Mouse (Mus musculus): Measurements from ENCODE around the gene Hist1h3c.
"Not testable (repeated sequence)": the region's sequence is repeated elsewhere in the genome, so short reads cannot be mapped to it uniquely, and the experiment has no call there.

Gene Hist1h3c

DNA sequence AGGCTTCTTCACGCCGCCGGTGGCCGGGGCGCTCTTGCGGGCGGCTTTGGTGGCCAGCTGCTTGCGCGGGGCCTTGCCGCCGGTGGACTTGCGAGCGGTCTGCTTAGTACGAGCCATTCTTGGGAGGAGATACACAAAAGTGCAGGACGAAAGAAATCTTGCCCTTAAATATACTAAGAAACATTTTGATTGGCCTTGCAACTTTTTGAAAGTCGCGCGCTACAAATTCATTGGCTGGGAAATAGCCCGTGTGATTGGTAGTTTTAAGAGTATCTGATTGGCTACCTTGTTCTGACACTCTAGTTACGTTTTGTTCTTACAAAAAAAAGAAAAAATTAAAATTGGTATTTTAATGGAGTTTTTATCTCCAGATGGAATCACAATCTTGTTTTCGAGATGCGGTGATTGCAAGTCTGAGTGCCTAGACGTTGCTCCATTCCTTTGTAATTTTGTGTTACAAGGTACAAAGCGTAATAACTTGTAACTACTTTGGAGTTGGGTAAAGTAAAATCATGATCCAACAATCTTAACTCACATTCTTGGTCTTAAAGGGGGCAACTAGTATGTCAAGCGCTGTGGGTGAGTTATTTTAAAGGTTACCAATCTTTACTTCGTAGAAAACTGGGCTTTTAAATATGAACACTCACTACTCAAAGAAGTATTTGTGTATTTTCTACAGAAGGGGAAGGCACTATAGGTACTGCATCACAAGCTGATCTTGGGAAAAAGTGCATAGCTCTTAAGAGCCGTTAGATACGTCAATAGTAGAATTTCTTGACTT is at the start of gene Hist1h3c:
Gene Hist1h3c (minus strand): TSS at position 222 of the 781 bp plus-strand sequence.
- DNase-seq (ENCODE audit: low read depth in 1 of 2, low spot score in 2 of 2), result peak in 1 of 2 experiments; percentile 48

DNA sequence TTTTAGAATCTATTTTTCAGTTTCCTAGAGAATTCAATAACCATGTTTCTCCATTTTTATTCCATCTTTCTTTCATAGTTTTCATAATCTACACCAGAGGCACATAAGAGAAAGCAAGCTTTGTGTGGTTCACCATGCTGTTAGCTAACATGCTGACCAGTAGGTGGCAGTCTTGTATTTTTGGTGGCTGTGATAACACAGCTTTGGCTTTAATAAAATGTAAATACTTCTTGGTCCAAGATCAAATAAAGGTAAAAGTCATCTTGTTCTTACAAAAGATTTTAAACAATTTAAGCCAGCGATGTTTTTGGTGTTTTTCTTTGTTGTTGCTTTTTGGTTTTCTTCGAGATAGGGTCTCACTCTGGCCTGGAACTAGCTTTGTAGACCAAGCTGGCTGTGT is 47.1 kb upstream of the Hist1h3c start:
- DNase-seq (ENCODE audit: low read depth in 1 of 2, low spot score in 2 of 2), result no peak

DNA sequence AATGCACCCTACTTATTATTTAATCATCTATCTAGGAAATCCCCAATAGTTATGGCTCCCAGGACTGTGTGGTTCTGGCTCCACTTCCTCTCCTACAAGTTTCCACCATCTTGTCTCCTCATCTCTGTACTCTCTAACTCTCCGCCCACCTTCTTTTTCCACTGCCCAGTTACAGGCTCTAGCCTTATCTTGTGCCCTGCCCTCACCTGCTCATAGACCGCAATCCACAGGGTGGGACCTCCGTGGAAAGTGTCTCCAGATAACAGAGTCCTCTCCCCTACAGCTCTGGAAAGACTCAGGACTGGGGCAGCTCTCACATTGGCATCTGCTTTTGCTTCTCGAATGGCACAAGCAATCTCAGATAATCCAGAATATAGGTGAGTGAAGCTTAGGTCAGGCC is 33.6 kb upstream of the Hist1h3c start:
- no peak for DNase-seq (ENCODE audit: low read depth in 1 of 2, low spot score in 2 of 2)

DNA sequence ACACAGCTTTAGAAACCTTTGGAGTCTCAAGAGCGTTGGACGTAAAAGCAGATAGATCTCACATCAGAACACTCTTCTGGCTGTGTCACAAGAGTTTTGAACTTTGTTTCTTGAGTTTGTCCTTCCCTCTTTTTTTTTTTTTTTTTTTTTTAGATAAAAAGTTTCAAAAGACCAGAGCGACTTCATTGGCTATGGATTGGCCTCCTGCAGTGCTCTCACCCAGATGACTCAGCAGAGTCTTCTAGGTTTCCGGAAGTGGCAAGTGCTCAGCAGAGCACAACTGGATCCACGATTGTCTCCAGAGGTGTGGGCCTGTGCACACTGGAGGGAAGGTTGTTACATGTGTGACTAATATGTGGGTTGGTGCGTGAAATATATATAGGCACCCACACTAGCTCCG is 32.9 kb upstream of the Hist1h3c start:
- DNase-seq (ENCODE audit: low read depth in 1 of 2, low spot score in 2 of 2), result no peak

DNA sequence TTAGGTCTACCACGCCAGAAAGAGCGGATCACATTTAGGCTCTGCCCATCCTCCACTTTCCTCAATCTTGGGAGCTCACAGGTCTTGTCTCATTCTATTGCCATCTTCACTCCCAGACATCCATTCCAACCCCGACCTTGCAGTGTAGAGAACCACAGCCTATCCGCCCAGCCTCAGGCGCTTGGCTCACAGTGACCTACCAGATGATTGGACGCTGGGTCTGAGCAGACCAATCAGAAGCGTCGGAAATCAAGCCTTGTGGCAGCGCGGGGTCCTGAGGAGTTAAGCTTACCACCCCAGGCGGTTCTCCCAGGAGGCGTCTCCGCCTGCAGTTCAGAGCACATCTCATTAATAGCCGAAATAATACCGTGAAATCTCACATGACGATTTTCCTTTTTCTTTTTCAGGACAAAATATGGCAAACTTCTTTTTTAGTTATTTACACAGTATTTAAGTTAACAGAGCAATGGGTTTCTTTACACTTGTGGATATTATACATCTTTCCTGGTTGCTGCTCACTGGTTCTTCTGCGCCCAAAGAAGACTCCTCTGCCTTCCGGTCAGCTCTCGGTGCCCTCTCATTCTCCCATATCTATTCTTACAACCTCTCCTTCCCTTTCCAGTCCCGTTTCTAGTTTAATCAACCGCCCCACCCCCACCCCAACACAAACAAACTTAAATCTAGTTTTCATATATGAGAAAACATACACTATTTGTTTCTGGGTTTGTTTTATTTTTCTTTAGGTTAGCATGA is 27.3 kb upstream of the Hist1h3c start:
- DNase-seq (ENCODE audit: low read depth in 1 of 2, low spot score in 2 of 2), result no peak

DNA sequence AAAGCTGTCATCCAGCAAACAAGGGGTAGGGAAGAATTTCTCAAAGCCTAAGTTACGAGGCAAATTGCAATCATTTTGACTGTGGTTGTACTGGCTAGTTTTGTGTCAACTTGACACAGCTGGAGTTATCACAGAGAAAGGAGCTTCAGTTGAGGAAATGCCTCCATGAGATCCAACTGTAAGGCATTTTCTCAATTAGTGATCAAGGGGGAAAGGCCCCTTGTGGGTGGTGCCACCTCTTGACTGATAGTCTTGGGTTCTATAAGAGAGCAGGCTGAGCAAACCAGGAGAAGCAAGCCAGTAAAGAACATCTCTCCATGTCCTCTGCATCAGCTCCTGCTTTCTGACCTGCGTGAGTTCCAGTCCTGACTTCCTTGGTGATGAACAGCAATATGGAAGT is 24.2 kb upstream of the Hist1h3c start, which contains the start of gene Trim38:
Gene Trim38 (plus strand): TSS at position 301 of the 400 bp plus-strand sequence.
- DNase-seq (ENCODE audit: low read depth in 1 of 2, low spot score in 2 of 2), result not testable (repeated sequence)

DNA sequence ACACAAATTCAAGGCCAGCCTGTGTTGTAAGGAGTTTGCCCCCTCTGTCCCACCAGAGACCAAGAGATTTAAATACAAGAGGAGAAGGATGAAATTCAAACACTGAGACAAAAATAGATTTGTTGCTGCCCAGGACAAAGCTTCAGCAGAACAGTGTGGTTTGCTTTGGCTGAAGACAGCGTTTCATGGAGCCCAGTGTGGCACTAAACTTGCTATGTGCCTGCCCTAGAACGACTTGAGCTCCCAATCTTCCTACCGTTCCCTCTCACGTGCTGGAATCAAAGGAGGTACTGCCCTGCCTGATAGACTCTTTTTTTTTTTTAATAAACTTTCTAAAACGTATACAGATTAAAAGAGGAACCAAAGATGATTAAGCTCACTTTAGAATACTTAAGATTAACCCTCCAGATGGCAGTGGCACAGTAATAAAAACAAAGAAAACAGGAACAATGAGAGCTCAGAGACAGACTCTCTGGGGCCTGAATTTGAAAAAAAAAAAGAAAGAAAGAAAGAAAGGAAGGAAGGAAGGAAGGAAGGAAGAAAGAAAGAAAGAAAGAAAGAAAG is 23.5 kb upstream of the Hist1h3c start:
- DNase-seq (ENCODE audit: low read depth in 1 of 2, low spot score in 2 of 2), result no peak

DNA sequence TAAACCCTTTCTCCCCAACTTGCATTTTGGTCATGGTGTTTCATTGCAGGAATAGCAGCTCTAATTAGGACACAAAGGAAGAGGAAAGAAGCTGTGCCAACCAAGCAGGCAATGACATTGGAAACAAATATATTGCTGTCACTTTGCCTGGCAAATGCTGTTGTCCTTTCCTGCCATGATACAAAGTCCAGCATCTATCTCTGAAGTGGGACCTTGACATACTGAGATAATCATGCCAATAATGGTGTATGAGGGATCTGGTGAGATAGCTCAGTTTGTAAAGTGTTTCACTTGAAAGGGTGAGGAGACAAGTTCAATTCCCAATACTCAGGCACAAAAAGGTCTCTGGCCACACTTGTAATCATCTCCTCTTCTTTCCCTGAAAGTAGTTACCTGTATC is 21.4 kb upstream of the Hist1h3c start:
- no peak for DNase-seq (ENCODE audit: low read depth in 1 of 2, low spot score in 2 of 2)

DNA sequence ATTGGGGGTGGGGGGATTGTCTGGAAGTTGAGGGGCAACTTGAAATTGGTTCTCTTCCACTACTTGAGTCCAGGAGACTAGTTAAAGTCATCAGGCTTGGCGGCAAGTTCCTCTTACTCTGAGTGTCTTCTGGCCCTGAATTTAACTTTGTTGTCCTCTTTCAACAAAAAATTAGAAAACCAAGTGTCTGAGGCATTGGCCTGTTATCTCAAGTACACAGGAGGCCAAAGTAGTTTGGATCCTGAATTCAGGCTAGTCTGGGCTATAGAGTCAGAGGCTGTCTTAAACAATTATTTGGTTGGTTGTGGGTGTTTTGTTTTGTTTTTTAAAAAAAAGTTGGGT is 19.7 kb upstream of the Hist1h3c start:
- no peak for DNase-seq (ENCODE audit: low read depth in 1 of 2, low spot score in 2 of 2)

DNA sequence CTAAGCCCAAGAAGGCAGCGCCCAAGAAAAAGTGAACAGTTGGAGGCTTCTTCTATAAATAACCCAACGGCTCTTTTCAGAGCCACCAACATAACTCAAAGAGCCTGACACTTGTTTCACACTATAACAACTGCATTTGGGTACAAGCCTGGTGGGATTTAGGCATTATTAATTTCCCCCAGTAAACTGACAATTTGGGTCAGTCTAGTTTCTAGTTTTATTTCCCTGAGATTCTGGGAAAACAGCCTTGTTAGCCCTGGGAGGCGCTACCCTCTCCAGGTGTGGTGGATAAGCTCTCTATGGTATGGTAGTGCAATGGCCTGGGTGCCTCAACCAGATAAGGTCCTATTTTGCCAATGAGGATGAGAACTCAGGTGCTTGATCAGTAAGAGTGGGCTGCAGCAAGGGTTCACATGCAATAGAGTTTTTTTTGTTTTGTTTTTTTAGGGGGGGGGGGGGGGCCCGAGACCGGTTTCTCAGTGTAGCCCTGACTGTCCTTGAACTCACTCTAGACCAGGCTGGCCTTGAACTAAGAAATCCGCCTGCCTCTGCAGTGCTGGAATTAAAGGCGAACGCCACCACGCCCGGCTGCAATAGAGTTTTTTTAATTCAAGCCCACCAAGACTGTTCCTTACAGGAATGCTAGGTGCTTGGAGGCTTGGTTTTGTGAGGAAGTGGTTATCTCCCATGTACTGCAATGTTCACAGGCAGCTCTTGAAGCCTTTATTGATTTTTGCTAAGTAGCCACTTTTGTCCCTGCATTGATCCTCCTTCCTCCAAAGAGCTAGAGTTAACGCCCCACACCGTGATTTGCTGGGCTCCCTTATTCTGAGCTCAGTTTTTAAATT is 19.1 kb upstream of the Hist1h3c start:
- DNase-seq (ENCODE audit: low read depth in 1 of 2, low spot score in 2 of 2), result no peak

DNA sequence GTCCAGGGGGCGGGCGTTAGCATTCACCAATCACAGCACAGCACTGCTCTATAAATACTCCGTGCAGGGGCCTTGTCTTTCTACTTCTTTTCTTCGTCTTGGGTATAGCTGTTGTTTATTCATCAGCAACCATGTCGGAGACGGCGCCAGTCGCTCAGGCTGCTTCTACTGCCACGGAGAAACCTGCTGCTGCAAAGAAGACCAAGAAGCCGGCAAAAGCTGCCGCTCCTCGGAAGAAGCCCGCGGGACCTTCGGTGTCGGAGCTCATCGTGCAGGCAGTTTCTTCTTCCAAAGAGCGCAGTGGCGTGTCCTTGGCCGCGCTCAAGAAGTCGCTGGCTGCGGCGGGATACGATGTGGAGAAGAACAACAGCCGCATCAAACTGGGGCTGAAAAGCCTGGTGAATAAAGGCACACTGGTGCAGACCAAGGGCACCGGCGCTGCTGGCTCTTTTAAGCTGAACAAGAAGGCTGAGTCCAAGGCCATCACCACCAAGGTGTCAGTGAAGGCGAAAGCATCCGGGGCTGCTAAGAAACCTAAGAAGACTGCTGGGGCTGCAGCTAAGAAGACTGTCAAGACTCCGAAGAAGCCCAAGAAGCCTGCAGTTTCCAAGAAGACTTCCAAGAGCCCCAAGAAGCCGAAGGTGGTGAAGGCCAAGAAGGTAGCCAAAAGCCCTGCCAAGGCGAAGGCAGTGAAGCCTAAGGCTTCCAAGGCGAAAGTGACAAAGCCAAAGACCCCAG is 18.4 kb upstream of the Hist1h3c start, which contains the start of gene Hist1h1a:
Gene Hist1h1a (plus strand): TSS at position 81 of the 738 bp plus-strand sequence.
- peak; percentile 55 to 68 for DNase-seq (ENCODE audit: low read depth in 1 of 2, low spot score in 2 of 2)

DNA sequence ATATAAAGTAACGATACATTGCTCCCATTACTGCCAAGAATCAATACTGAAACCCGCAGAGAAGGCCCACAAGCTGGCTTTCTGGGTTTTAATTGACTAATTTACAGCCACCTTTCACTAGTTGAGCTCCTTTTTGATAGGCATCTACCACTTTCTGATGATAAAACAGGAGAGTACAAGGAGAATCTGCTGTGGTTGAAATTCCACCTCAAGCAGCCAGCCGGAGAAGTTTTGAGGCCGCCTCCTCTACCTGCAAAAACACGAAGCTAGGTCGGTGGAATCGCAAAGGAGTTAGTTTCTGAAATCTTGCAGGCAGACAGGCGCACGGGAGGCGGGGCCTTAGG is 17.8 kb upstream of the Hist1h3c start:
- no peak for DNase-seq (ENCODE audit: low read depth in 1 of 2, low spot score in 2 of 2)

DNA sequence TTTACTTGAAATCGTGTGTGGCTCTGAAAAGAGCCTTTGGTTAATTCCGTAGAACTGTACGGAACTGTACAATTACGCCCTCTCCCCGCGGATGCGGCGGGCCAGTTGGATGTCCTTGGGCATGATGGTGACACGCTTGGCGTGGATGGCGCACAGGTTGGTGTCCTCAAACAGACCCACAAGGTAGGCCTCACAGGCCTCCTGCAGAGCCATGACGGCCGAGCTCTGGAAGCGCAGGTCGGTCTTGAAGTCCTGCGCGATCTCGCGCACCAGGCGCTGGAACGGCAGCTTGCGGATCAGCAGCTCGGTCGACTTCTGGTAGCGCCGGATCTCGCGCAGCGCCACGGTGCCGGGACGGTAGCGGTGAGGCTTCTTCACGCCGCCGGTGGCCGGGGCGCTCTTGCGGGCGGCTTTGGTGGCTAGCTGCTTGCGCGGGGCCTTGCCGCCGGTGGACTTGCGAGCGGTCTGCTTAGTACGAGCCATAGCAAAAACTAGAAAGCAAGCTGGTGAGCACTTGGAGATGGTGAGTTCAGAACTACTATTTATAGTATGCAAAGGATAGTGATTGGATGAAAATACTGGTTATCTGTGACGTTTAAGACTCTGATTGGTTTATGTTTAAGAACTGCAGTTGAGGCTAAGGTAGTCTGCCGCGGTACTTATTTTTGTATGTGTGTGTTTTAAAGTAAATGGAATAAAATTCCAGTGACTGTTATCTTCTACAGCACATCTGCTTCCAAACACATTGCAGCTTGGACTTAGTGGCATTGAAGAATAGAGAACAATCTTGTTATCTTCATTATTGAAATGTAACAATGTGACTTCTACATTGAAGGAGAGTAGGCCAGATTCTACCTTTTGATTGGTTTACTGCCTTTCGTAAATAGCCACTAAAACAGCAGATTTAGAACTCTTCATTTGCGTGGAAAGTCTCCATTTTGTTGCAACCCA is 16.7 kb upstream of the Hist1h3c start, which contains the start of gene Hist1h3a:
Gene Hist1h3a (minus strand): TSS at position 516 of the 951 bp plus-strand sequence.
- DNase-seq (ENCODE audit: low read depth in 1 of 2, low spot score in 2 of 2), result peak; percentile 57 to 59

DNA sequence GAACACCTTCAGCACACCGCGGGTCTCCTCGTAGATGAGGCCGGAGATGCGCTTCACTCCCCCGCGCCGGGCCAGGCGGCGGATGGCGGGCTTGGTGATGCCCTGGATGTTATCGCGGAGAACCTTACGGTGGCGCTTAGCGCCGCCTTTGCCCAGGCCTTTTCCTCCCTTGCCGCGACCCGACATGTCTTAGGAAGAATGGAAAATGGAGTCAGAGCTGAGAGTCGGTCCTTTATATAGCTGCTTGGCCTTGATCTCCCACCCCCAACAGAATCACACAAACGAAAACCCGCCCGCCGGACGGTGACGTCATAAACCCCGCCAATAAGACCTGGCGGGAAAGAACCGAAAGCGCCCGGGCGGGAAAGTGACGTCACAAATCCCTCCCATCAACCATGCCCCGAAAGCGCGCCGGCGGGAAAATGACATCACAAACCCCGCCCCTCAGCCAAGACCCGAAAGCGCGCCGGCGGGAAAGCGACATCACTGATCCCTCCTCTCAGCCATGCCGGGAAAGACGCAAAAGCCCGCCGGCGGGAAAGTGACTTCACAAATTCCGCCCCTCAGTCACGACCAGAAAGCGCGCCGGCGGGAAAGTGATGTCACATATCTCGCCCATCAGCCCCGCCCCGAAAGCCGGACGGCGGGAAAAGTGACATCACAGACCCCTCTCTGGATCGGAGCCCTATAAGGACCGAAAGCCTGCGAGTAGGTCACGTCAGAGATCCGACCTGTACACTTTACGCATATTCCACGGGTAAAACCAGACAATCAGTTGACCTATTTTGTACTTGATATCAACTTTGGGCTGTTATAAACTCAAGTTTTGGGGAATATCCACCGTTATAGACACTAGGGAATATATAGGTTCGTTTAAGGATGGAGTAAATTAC is 15.8 kb upstream of the Hist1h3c start, which contains the start of gene Hist1h4a:
Gene Hist1h4a (minus strand): TSS at position 259 of the 893 bp plus-strand sequence.
- DNase-seq (ENCODE audit: low read depth in 1 of 2, low spot score in 2 of 2), result peak; percentile 98 to 99

DNA sequence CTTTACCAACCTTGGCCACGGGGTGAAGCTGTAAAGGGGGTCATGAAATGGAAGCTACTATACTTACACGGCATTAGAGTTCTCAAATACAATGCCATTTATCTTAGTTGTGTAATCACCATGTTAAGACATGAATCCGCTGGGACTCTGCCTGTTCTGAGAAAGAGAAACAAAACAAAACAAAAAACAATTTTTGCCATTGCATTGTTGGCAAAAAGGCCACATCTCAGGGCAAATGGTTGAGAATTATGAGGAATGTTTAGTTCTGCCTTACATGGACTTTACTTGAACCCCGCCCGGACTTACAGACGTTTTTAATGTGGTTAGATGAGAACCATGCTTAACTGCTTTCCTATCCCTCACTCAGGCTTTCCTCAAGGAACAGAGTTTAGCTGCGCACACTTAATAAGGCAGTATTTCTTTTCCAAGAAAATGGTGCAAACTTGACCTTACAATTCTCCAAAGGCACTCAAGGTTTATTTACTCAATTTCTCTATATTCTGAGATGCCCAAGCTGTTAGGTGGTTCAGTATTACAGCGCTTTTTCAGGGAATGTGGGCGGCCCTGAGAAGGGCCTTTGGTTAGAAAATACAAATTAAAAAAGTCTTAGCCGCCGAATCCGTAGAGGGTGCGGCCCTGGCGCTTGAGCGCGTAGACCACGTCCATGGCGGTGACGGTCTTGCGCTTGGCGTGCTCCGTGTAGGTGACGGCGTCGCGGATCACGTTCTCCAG is 15.0 kb upstream of the Hist1h3c start:
- DNase-seq (ENCODE audit: low read depth in 1 of 2, low spot score in 2 of 2), result no peak

DNA sequence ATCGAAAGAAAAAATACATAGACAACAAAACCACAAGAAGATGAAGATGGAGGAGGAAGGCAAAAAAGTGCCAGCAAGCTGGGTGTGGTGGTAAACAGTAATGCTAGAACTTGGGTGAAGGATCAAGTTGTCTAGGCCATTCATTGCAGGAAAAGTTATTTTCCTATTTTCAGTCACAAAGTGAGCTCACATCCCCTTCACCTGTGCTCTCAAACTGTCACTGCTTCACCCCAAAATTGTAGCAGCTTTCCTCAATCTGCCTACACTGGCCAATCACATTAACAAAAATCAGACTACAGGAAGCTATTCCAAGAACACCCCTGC is 14.5 kb upstream of the Hist1h3c start:
- DNase-seq (ENCODE audit: low read depth in 1 of 2, low spot score in 2 of 2), result no peak

DNA sequence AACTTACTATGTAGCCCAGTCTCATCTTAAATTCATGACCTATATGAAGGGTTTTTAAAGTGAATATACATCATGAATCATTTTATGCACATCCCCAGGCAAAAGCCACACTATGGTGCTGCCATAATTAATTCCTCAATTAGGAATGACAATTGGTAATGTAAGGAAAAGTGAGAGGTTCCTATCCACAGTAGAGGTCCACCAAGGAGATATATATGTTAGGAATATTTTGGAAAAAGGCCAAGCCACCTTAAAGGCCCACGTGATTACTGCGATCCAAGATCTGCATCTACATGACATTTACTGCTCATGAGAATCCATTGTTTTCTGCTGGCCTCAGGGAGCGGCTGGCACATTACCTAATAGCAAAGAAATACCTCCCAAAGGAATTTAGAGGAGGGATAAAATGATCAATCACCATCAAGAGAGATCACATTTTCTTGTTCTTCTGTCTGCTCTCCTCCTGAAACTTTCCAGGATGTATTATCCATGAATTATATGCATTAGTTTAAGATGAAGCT is 13.9 kb upstream of the Hist1h3c start:
- no peak for DNase-seq (ENCODE audit: low read depth in 1 of 2, low spot score in 2 of 2)
